Mouse (Mus musculus) bone marrow, adult 2 months (tissue): Measurements from ENCODE around the gene Lrrk1.

Experiments
- CTCF ChIP-seq: fragments of 200-500 bp; IDR thresholded peaks from 2 replicates; pipeline ENCODE4 v1.5.1; 2011; ENCODE audit warnings: low read length, control low read depth; ENCODE audit not compliant: control insufficient read depth, insufficient read depth
- POLR2A ChIP-seq: fragments of 200-500 bp; IDR thresholded peaks from 2 replicates; pipeline ENCODE4 v1.6.1; 2011; ENCODE audit warnings: low read depth, mild to moderate bottlenecking, control low read depth, low read length, borderline replicate concordance; ENCODE audit not compliant: control insufficient read depth

- no peak for TF ChIP-seq CTCF
- TF ChIP-seq POLR2A: no peak
Measured at GRCm38 (mm10) chr7:66309240-66309949, 78.8 kb downstream of the Lrrk1 start.
